Mouse (Mus musculus) G1E (cell line): Measurements from ENCODE around the gene Lrrc32.

Experiments
- CTCF ChIP-seq: IDR thresholded peaks from 2 replicates; pipeline ENCODE4 v1.5.1; 2012; ENCODE audit warnings: low read depth, low read length, inconsistent platforms, mixed read lengths
- GATA1 ChIP-seq: IDR thresholded peaks from 2 replicates; pipeline ENCODE4 v1.6.1; 2012; ENCODE audit warnings: borderline replicate concordance, low read length, inconsistent platforms, mixed read lengths
- POLR2AphosphoS5 ChIP-seq: IDR thresholded peaks from 2 replicates; pipeline ENCODE4 v1.6.1; 2012; ENCODE audit warnings: low read depth, low read length, inconsistent platforms; ENCODE audit not compliant: insufficient replicate concordance
- TAL1 ChIP-seq: conservative IDR thresholded peaks from 2 replicates; pipeline ENCODE4 v1.6.1; 2012; ENCODE audit warnings: low read depth, low read length, inconsistent platforms, mixed read lengths

- no peak for TF ChIP-seq CTCF
- no peak for TF ChIP-seq TAL1
- no peak for TF ChIP-seq GATA1
- TF ChIP-seq POLR2AphosphoS5 = no peak
Measured at GRCm38 (mm10) chr7:98522576-98522975, 33.5 kb downstream of the Lrrc32 start.
